Mouse (Mus musculus) forebrain, embryonic 11.5 days (tissue): ENCODE data around the gene Pgf. TPM values are rescaled to one million over a fixed set of nuclear protein-coding genes. Genes with fewer than 3 reads are reported as not detected.
"Not testable (repeated sequence)": the region's sequence is repeated elsewhere in the genome, so short reads cannot be mapped to it uniquely, and the experiment has no call there.

ENCODE experiments used
- ATAC-seq: fragments of 200-750 bp; cut with Nextera tagmentation; replicated peaks from 2 replicates; pipeline ENCODE4 v1.8.0; 2017; ENCODE audit warnings: moderate TSS enrichment; ENCODE audit not compliant: low FRiP score
- DNase-seq: peaks from one replicate; pipeline ENCODE4 v3.0.0-alpha.2; 2017; ENCODE audit warnings: low spot score
- H3K27ac ChIP-seq: fragments of 300-500 bp; sonication (generic); 2 replicates; pipeline ENCODE4 v1.5.1; 2014; ENCODE audit warnings: low read depth, low read length
- H3K27me3 ChIP-seq: fragments of 300-500 bp; sonication (generic); 2 replicates; pipeline ENCODE4 v1.6.1; 2014; ENCODE audit warnings: mild to moderate bottlenecking, low read length, mixed read lengths; ENCODE audit not compliant: control insufficient read depth, insufficient read depth
- H3K36me3 ChIP-seq: fragments of 300-500 bp; sonication (generic); 2 replicates; pipeline ENCODE4 v1.6.1; 2014; ENCODE audit warnings: mild to moderate bottlenecking, low read length, moderate library complexity, mixed read lengths; ENCODE audit not compliant: control insufficient read depth, insufficient read depth
- H3K4me1 ChIP-seq: fragments of 300-500 bp; sonication (generic); replicated peaks from 2 replicates; pipeline ENCODE4 v1.6.1; 2014; ENCODE audit warnings: low read length, mixed read lengths; ENCODE audit not compliant: control insufficient read depth, insufficient read depth
- H3K4me2 ChIP-seq: fragments of 300-500 bp; sonication (generic); 2 replicates; pipeline ENCODE4 v1.6.1; 2014; ENCODE audit warnings: low read depth, mild to moderate bottlenecking, low read length, moderate library complexity, mixed read lengths; ENCODE audit not compliant: severe bottlenecking
- H3K4me3 ChIP-seq: fragments of 300-500 bp; sonication (generic); 2 replicates; pipeline ENCODE4 v1.5.1; 2014; ENCODE audit warnings: low read depth, low read length
- H3K9ac ChIP-seq: fragments of 300-500 bp; sonication (generic); 2 replicates; pipeline ENCODE4 v1.6.1; 2014; ENCODE audit warnings: low read length
- H3K9me3 ChIP-seq: fragments of 300-500 bp; sonication (generic); 2 replicates; pipeline ENCODE4 v1.6.1; 2016; ENCODE audit warnings: low read length, mixed read lengths; ENCODE audit not compliant: control insufficient read depth
- WGBS: fragments of 180-500 bp; shearing (Covaris S2); extraction: QIAGEN DNeasy Blood & Tissue Kit; methylation state at CpG from one replicate; pipeline ENCODE4 v1.1.7; 2014; 5-methylcytosine and 5-hydroxymethylcytosine counted together
- polyA plus RNA-seq: library from polyadenylated mRNA; unstranded; fragments of >200 nt; fragmentation: Nextera tagmentation; extraction: Ambion mirVana; gene quantifications from 2 replicates; pipeline ENCODE4 v1.2.1, GENCODE M21; 2014

Gene Pgf
- polyA plus RNA-seq, 1 experiment from 2014 or later, result 3.1 TPM

DNA sequence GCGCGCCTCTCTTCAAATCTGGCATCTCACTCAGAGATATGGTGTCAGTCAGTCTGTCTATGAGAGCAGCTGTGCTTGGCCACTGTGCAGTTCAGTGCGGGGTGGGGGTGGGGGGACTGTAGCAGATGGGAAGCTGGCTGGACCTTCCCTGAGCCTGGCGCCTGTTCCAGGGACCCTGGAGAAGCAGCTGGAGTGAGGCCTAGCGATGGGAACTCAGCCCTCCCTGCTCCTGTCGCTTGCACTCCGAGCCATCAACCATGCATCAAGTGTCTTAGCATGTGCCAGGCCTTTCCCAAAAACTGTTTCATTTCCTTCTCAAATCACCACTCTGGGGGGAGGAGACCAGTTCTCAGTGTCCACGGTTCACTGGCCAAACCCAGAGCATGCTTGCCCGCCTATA lies 32.0 kb downstream of the Pgf start:
- DNase-seq (no peak), ATAC-seq (no peak)
- Histone ChIP-seq H3K9ac (no peak overlapping the region), H3K4me1 (no peaks in the 10 kb centered on the region), H3K9me3 (no peaks in the 10 kb centered on the region), H3K36me3 (no peaks in the 10 kb centered on the region), H3K27me3 (peaks cover 4% of the 10 kb centered on the region), H3K4me2 (no peak overlapping the region), H3K4me3 (no peak overlapping the region), H3K27ac (no peak overlapping the region)
- 80% methylated on average over 9 of the region's 9 CpGs for WGBS

DNA sequence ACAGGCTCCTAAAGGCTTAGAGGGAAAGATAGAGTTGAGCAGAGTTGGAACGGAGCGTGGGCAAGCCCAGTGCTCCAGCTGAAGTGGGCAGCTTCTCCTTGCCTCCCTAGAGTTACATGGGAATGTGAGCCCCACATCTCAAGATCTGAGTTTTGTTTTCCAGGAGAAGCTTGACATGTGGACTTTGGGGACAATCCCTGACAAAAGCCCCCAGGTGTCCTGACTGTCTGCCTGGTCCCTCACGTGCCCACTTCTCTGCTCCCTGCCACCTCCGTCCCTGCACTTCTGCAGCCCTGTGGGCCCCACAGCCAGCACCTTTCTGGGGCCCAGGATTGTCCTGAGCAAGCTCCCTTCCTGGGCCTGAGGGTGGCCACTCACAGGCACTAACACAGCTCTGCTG lies 32.8 kb downstream of the Pgf start:
- no peaks in the 10 kb centered on the region for H3K4me1 ChIP-seq
- no peaks in the 10 kb centered on the region for H3K9me3 ChIP-seq
- ATAC-seq (no peak), DNase-seq (no peak)
- no peak overlapping the region for H3K9ac ChIP-seq
- no peak overlapping the region for H3K4me3 ChIP-seq
- H3K4me2 ChIP-seq, result no peak overlapping the region
- H3K27me3 ChIP-seq, result no peaks in the 10 kb centered on the region
- no peaks in the 10 kb centered on the region for H3K36me3 ChIP-seq
- 95% methylated on average over 4 of the region's 4 CpGs for WGBS
- no peak overlapping the region for H3K27ac ChIP-seq

GRCm38 (mm10) chr12:85144276-85144675 lies 33.3 kb downstream of the Pgf start:
- not testable (repeated sequence) for H3K9me3 ChIP-seq, H3K27me3 ChIP-seq, H3K4me3 ChIP-seq, H3K4me1 ChIP-seq, H3K27ac ChIP-seq, ATAC-seq, H3K36me3 ChIP-seq, H3K9ac ChIP-seq, DNase-seq, H3K4me2 ChIP-seq
- WGBS, result 66% methylated on average over 2 of the region's 2 CpGs

GRCm38 (mm10) chr12:85142803-85143202 lies 34.8 kb downstream of the Pgf start:
- Histone ChIP-seq H3K4me1 (no peaks in the 10 kb centered on the region), H3K9me3 (no peaks in the 10 kb centered on the region), H3K9ac (no peak overlapping the region), H3K36me3 (no peaks in the 10 kb centered on the region), H3K27ac (no peak overlapping the region), H3K4me2 (no peak overlapping the region), H3K27me3 (no peaks in the 10 kb centered on the region), H3K4me3 (no peak overlapping the region)
- WGBS, result 18% methylated on average over 4 of the region's 4 CpGs
- ATAC-seq (peak; percentile 70; the same call in 1 of the 2 replicates), DNase-seq (peak; percentile 90)

- DNase-seq (no peak), ATAC-seq (no peak)
- H3K36me3 ChIP-seq, result no peaks in the 10 kb centered on the region
- no peak overlapping the region for H3K4me2 ChIP-seq
- no peak overlapping the region for H3K9ac ChIP-seq
- no peaks in the 10 kb centered on the region for H3K27me3 ChIP-seq
- H3K4me1 ChIP-seq, result no peaks in the 10 kb centered on the region
- H3K27ac ChIP-seq, result no peak overlapping the region
- no peaks in the 10 kb centered on the region for H3K9me3 ChIP-seq
- no peak overlapping the region for H3K4me3 ChIP-seq
- 85% methylated on average over 6 of the region's 6 CpGs for WGBS
Measured at GRCm38 (mm10) chr12:85141096-85141495, 36.5 kb downstream of the Pgf start.

GRCm38 (mm10) chr12:85140036-85140701 lies 37.4 kb downstream of the Pgf start:
- ATAC-seq (no peak), DNase-seq (no peak)
- no peak overlapping the region for H3K4me3 ChIP-seq
- no peaks in the 10 kb centered on the region for H3K4me1 ChIP-seq
- 43% methylated on average over 18 of the region's 18 CpGs for WGBS
- no peak overlapping the region for H3K4me2 ChIP-seq
- H3K36me3 ChIP-seq, result no peaks in the 10 kb centered on the region
- no peaks in the 10 kb centered on the region for H3K27me3 ChIP-seq
- H3K9me3 ChIP-seq, result no peaks in the 10 kb centered on the region
- H3K9ac ChIP-seq, result no peak overlapping the region
- no peak overlapping the region for H3K27ac ChIP-seq

- Histone ChIP-seq H3K36me3 (peaks cover 8% of the 10 kb centered on the region; the same call in 1 of the 2 replicates), H3K27me3 (no peaks in the 10 kb centered on the region), H3K9ac (no peak overlapping the region), H3K27ac (no peak overlapping the region), H3K4me1 (no peaks in the 10 kb centered on the region), H3K9me3 (no peaks in the 10 kb centered on the region), H3K4me3 (no peak overlapping the region), H3K4me2 (no peak overlapping the region)
- 77% methylated on average over 4 of the region's 4 CpGs for WGBS
- ATAC-seq (no peak), DNase-seq (no peak)
Measured at GRCm38 (mm10) chr12:85136627-85137026, 41.0 kb downstream of the Pgf start.

DNA sequence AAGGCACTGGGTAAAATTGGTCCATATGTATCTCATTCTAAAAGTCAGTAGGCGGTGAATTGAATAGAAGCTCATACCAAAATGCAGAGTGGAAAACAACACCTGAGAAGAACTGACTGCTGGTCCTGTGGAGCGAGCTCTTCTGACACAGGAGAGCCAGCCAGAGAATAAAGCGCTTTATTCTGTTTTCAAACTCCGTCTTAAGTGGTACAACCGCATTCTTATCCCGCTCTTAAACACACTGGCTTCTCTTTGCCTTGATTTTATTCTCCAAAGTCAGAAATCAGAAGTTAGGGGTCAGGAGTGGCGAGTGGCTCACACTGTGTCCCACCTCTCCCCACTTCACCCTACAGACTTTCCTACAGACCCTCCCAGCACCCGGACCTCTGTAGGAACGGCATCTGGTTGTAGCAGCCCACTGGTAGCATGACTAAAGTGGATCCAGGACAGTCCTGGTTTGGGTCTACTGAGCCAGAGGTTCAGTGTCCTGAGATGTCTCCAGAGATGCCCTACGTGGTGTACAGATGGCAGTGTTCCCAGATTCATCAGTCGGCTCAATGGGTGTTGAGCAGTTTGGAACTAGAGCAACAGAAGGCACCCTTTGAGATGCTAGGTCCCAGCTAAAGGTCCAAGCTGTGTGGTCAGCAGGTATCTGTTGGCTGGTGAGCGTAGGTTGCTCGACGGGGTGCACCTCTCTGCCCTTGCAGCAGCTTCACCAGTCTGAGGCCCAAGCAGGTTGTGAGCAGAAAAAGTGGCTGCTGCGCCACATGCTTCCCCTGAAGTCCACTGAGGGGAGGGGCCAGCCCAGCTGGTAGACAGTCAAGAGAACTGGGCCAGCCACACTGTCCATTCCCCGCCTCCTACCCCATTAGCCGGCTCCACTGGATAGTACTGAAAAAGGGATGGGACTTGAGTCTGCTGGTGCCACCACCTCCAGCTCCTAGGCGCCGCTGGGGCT lies 41.8 kb downstream of the Pgf start:
- Histone ChIP-seq H3K4me1 (no peaks in the 10 kb centered on the region), H3K9ac (no peak overlapping the region), H3K36me3 (peaks cover 13% of the 10 kb centered on the region; the same call in 1 of the 2 replicates), H3K4me2 (no peak overlapping the region), H3K4me3 (no peak overlapping the region), H3K27ac (no peak overlapping the region), H3K9me3 (no peaks in the 10 kb centered on the region), H3K27me3 (no peaks in the 10 kb centered on the region)
- 77% methylated on average over 19 of the region's 19 CpGs for WGBS
- DNase-seq (no peak), ATAC-seq (no peak; the same call in 1 of the 2 replicates)
